Mouse (Mus musculus) 3T3-L1 (cell line): Measurements from ENCODE around the gene Cpb2.

Experiments
- DNase-seq: peaks from one replicate; pipeline ENCODE4 v3.0.0-alpha.2; 2015; ENCODE audit warnings: low read depth, low spot score

Gene Cpb2

DNA sequence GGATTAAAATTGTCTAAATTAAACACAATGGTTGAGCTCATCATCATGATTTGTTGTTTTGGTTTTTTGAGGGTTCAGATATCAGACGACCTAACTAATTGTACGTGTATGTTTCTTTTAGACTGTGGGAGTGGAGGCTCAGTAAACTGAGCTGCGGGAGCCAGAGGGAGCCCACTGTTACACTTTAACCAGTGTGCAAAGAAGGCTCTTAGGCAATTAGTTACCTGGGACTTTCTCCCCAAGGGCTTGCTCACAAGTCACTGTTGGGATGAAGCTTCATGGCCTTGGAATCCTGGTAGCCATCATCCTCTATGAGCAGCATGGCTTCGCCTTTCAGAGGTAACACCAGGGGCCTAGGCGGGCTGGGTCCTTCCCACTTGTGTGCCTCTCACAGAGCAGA lies at the start of gene Cpb2:
Gene Cpb2 (plus strand): TSS at position 201 of the 400 bp plus-strand sequence.
- DNase-seq: no peak

DNA sequence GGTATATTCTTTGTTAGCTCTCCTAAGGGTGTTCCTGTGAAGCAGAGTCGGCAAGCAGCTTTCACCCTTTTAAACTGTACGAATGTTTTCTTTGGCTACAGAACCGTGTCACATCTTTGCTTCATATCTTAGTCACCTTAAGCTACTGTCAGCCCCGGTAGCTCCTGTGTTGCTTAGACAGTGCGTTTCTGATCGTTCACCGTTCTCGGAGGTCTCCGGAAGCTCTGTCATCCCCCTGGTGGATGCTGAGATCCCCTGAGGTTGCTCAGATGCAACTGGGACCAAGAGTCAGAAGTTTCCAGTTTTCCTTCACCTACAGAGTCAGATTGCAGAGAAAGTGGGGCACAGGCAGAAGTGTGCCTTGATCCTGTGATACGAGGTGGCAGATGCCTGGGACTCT lies 49.7 kb upstream of the Cpb2 start:
- DNase-seq: no peak

DNA sequence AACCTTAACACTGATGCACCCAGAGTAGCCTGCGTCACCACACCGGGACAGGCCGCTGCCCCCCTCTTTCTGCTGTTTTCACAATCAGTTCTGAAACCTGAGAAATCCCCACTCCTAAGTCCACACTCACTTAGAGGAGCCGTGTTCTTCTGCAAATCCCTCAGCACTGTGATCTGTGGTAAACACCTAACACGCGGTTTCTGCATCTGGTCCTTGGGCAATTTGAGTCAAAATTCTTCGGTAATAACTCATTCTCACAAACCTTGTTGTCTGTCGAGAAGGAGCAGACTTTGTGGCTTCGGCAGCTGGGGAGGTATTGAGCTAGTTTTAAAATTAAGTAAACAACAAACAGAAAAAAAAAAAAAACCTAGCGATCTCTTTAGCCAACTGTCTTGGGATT lies 49.2 kb upstream of the Cpb2 start:
- DNase-seq: peak; percentile 6

DNA sequence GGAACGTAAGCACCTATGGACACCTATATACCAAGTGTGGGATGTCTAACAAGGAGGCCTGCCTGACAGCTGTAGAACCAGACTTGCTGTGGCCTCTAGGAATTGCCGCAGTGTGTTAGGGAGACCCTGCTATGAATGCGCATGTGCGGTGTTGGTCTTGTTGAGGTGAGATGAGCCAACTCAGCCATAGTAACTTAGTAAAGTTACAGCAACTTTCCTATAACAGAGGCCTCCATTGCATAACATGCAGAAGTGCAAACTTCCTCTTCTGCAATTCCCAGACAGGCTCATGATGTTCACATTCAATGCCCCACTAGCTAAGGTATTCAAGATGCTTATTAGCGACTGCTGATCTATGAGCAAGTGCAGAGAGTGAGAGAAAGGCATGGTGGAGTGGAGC lies 46.6 kb upstream of the Cpb2 start:
- DNase-seq: no peak

DNA sequence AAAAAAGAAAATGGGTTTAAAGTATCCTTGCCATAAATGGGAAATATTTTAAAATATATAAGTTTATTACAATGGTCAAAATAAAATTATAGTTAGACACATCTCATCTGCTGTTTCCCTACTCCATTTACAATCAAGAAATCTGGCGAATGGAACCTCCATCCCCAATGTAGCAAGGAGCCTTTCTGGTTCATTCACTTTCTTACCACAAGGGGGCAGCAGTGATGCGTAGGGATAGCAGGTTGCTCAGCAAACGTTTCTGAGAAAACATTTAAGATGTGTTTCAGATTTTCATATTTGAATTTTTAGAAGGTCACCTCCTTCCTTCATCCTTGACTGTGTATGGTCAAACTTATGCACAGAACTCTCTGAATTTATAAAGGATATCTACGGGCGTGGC lies 45.1 kb upstream of the Cpb2 start:
- peak; percentile 83 for DNase-seq

DNA sequence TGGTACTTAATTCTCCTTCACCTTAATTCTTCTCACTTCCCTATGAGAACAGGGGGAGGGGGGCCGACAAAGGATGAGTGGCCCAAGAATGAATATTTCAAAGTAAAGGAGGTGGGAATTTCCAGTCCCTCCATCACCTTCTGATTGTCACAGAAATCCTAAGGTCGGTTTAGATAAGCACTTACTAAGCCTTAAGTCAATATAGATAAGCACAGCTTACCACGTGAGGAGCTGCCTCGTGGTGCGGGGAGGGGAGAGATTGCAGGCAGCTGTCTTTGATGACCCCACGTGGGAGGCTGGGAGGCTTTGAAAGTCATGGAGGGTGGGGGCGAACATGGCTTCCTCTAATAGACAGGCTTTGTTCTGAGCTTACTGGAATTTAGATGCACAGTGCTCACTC lies 44.4 kb upstream of the Cpb2 start:
- DNase-seq: no peak

DNA sequence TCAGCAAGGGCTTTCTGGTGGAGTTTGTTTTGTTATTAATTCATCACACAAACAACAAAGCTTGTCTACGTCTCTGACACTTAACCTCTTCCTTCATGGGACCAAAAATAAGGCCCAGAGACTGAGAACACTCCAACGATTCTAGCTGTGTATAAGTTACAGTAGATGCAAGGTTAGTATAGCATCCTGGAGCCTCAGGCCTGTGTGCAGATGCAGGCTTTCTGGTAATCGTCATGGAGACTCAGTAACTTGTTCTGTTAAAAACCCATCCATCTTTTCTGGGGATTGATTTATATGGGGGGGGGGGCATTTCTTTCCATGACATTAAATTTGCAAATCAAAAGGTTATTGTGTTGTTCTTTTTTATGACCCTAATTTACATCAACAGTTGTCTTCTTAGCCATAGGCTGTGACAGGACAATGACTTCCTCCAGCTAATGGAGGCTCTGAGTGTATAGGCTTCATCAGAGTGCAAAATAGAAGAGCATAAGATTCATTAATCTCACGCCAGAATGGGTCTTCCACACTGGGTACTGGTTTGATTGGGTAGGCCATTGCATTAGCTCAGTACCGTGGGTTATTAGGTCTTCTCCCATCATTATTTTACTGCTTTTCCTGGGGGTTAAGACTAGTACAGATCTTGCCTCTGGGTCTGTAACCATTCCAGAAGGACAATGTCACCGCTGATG lies 36.6 kb upstream of the Cpb2 start:
- DNase-seq: no peak

DNA sequence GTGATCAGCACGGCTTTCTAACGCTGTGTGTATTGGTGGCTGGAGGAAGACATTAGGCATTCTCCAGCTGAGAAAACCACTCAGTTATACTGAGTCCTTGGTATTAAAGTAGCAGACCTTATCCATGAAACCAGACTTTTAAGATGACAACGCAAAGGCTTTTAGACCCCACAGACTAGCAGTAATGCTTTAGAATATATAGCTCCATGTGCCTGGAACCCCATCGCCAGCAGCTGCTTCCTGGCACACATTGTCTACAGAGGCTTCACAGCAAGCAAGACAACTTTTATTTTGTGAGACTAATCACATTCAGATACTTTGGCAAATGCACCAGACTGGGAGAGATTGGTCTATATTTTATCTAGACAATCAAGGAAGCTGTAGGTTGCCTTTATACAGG lies 35.8 kb upstream of the Cpb2 start:
- DNase-seq: no peak

DNA sequence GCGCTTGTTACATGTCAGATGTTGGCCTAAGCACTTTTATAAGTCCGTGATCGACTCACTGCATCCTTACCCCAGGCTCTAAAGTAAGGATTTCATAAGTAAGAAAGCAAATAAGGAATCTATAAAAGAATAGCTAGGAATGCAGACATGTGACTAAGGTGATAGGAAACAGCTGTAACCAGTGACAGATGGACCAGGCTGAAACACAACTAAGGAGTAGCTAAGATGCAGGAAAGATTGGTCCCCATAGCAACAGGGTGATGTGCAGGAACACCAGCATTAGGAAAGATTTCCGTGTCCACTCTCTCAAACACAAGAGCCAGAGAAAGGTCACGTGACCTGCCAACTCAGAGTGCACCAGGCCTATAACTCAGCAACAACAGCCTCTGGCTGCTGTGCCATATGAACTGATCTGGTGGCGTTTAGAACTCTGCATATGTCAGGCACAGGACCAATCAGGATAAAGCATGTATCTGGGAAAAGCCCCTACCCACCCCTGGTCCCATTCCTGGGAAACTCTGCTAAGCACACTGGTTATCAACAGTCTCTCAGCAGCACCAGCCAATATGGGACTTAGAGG lies 33.4 kb upstream of the Cpb2 start:
- DNase-seq: no peak

DNA sequence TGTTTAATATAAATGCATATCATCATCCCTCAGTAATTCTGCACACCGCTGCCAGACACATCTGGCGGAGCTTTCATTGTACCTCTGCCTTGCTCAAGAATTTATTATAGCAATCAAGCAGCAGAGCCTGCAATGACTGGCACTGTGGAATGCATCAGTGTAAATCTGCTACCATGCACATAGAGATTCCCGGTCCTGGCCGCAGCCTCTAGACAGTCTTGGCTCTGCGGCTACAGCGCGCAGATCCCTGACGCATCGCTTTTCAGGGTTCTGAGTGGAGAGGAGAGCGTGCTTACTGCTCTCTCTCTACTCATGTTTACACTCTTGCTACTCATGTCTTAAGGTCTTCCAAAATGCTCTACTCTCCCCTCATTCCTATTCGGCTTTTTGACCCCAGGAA lies 28.3 kb upstream of the Cpb2 start:
- no peak for DNase-seq

DNA sequence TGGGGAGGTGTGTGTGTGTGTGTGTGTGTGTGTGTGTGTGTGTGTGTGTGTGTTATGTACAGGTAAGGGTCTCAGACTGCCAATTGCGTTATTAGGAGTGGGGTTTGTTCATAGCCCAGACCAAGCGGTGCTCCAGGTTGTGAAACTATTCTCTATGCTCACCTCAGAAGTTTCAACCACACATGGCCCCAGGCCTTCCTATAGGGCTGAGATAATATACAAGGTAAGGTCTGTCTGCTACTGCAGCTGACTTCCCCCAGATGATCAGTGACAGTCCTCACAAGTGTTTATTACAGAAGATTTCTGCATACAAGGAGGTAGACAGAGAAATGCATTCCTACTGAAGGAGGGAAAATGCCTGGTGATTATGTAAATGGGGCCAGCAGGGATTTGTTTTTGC lies 23.2 kb upstream of the Cpb2 start:
- no peak for DNase-seq

DNA sequence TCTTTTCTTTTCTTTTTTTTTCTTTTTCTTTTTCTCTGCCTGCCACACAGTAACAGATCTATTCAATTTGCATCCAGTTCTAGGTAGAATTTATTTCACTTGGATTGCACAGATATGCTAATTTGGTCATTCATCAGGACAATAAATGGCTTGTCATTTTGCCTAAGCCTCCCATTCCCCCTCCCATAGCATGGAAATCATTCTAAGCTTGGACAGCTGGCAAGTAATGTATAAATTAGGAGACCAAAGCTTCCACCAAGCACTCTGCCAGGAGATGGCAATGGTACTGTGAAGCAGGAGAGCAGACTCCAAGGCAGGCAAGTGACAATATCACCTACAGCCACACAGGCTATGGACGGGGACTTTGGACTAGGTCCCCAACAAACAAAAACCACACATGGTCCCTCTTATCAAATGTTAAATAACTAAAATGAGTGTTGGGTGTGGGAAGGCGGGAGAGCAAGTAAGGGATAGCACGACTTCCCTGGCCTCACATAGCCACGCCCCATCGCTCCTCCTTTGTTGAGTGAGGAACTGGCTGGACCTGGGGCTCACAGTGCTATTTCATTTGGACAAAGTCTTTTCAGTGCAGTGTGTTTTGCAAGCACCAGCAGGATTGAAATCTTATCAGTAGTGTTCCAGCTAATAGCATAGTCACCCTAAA lies 22.7 kb upstream of the Cpb2 start:
- no peak for DNase-seq

DNA sequence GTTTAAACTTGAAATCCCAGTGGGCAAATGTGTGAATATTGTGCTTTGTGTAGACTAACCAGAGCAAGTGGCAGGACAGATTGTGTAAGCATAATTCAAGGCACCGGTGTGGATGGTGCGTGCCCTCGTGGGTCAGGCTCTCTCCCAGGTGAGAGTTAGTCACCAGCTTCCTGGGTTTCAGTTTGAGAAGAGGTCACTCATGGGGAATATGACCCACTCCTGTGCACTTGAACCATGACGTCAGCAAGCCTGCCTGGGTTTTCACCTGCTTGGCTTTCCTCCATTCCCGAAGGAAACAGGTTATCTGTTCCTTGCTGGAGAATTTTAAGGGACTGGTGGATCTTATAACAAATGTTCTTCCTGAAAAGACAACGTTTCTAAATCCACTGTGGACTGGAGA lies 19.7 kb upstream of the Cpb2 start:
- DNase-seq: no peak

DNA sequence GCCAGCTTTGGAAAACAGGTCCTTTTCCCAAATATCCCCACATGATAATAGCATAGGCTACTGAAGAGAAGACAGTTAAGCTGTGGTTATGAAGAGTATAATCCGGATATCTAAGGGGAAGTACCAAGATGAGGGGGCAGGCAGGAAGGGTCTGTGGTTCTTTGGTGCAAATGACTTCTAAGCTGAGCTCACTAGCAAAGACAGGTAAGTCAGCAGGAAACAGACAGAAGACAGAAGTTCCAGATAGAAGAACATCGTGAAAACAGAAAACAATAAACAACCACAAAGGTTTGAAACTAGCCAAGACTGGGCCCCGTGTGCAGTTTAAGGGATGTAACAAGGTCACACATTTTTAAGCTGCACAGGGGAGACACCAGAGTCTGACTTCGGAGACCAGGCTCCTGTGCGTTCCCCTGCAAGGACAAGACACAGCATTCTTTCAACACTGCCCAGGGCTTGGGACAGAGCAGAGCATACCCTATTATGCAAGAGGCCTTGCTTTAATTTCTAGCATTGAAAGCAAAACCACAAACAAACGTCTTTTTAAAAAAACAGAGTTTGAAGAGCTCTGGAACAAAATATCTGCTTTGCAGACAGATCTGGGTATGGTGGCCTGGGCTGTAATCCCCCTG lies 14.5 kb upstream of the Cpb2 start:
- DNase-seq: no peak

DNA sequence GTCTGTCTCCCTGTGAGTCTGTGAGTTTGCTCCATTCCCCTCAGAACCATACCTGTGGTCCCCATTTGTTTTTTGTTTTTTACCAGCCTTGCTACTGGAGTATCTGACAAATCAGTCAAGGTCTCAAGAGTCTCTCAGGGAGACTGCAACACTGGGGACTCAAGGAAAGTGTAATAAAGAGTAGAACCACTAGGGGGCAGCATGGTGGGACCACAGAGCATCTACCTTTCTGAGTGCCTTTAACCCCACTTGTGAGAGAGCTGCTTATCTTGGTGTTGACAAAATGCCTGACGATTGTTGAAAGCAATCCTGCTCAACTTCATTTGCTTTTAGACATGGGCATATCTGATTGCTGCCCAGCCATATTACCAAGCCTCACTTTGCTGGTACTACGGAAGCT lies 12.3 kb upstream of the Cpb2 start:
- peak; percentile 52 for DNase-seq

DNA sequence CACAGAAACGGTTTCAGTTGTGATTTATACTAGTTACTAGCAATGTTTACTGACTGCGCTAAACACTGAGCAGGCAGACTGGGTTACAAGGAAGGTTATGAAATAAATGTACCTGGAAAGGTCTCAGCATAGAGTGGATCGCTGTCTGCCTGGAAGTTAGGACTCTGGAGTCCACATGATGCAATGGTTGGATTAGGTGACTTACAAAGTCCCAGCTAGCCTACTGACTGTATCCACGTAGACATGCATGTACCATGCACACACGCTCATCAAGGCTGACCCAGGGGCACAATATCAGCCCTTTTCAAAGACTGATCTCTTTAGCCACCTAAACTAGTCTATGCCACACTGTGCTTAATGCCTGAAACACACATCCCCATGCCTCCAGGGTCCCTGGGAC lies 9.0 kb upstream of the Cpb2 start:
- DNase-seq: no peak

DNA sequence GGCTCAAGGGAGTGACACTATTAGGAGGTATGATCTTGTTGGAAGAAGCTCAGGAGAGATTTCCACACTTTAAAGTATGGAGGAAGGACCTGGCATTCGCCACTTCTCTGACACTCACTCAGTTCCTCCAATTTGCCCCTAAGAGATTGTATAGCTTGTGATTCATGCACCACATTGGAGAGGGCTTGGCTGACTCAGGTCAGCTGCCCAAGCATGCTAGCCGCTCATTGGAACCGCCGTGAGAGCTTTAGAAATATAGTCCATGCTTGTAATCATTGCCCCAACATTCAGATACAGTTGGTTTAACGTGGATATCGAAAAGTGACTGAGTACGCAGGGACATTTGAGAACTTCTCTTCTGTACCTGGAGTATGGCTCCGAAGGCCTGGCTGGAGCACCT lies 6.5 kb upstream of the Cpb2 start:
- no peak for DNase-seq

DNA sequence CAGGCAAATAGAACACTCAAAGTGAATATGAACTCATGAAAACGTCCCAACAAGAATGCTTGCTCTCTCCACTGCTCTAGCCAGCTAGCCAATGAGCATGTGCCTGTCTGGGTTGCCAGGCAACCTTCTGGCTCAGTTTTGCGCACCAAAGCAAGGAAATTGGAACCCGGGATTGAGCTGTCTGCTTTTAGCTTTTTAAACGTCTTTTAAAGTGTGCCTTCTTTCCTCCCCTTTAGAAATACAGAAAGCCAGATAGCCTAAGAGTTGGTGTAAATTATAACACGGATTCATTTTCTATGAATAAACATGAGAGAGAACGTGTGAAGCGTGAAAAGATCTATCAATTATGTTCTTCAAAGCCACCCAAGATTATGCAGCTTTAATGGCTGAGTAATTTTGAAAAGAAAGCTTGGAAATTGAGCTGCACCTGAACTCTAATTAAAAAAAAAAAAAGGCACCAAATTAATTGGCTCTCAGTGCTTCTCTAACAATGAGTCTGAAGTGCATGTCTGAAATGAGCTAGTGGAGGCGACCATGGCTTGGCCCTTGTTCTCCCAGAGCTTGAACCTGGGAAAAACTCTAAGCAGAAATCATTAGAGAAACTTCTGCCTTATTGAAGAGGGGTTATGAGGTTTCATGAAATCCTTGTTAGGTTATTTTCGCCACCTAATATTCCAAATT lies 6.0 kb upstream of the Cpb2 start:
- DNase-seq: no peak

DNA sequence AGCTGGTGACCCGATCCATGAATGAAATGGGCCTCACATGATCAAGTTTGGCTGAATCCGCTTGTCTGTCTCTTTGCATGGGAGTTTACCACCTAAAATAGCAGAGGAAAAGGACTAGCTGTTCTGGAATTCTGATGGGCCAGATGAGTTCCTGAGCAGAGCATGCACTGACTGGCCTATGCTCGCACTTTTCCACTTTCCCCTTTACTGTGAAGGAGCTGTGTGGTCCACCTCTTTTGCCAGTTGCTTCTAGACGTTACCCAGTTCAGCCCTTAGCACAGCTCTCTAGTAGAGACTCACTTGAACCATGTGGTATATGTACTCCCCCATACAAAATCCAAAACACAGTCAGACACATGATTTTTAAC lies 5.5 kb upstream of the Cpb2 start:
- no peak for DNase-seq

DNA sequence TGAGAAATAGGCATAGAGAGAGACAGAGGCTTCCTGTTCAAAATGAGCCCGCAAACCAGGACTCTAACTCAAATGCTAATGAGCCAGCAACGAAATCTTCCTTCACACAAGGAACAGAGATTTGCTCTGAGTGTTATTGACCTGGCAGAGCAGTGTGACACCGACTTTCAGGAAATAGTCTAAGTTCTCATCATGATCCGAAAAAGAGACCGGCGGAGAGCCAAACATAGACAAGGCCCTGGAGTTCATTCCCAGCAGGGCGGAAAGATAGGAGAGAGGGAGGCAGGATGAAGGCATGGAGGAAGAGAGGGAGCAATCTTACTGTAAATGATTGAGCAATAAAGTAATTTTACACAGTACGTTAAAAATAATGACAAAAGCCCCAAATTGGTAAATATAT lies 5.0 kb upstream of the Cpb2 start:
- no peak for DNase-seq

DNA sequence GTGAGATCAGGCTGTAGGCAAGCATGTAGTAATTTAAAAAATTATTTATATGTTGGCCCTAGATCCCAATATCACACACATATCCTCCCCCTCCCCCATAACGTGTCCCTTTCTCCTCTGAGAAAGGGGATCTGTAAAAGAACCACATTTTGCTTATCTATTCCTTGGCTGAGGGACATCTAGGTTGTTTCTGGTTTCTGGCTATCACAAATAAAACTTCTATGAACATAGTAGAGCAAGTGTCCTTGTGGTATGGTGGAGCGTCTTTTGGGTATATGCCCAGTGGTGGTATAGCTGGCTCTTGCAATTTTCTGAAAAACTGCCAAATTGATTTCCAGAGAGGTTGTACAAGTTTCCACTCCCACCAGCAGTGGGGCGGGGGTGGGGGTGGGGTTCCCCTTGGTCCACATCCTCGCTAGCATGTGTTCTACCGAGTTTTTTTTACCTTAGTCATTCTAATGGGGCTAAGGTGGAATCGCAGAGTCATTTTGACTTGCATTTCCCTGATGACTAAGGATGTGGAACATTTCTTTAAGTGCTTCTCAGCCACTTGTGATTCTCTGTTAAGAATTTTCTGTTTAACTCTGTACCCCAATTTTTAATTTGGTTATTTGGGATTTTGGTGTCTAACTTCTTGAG lies 3.9 kb upstream of the Cpb2 start:
- peak; percentile 4 for DNase-seq
